Mouse (Mus musculus) liver, postnatal 0 days (tissue): Measurements from ENCODE around the gene Ifrd2. TPM values are rescaled to one million over a fixed set of nuclear protein-coding genes. Genes with fewer than 3 reads are reported as not detected.
A peak's percentile ranks its signal among the peaks of the same experiment; 100 is the strongest.

Experiments
- ATAC-seq: fragments of 200-750 bp; cut with Nextera tagmentation; 2 replicates; pipeline ENCODE4 v1.8.0; 2017; ENCODE audit warnings: mild to moderate bottlenecking, moderate library complexity
- DNase-seq: peaks from one replicate; pipeline ENCODE4 v3.0.0-alpha.2; 2016
- H3K27ac ChIP-seq: fragments of 300-500 bp; sonication (generic); 2 replicates; pipeline ENCODE4 v1.5.1; 2014; ENCODE audit warnings: antibody characterized with exemption, moderate library complexity, mild to moderate bottlenecking, low read depth
- H3K27me3 ChIP-seq: fragments of 300-500 bp; sonication (generic); 2 replicates; pipeline ENCODE4 v1.6.1; 2014; ENCODE audit warnings: low read length, control low read depth, mixed read lengths; ENCODE audit not compliant: insufficient read depth
- H3K36me3 ChIP-seq: fragments of 300-500 bp; sonication (generic); replicated peaks from 2 replicates; pipeline ENCODE4 v1.6.1; 2014; ENCODE audit warnings: mild to moderate bottlenecking, control low read depth, low read length, moderate library complexity, mixed read lengths; ENCODE audit not compliant: insufficient read depth
- H3K4me1 ChIP-seq: fragments of 300-500 bp; sonication (generic); 2 replicates; pipeline ENCODE4 v1.6.1; 2014; ENCODE audit warnings: antibody characterized with exemption, mild to moderate bottlenecking, control low read depth; ENCODE audit not compliant: insufficient read depth
- H3K4me2 ChIP-seq: fragments of 300-500 bp; sonication (generic); 2 replicates; pipeline ENCODE4 v1.6.1; 2014; ENCODE audit warnings: low read depth, mild to moderate bottlenecking, low read length, moderate library complexity, mixed read lengths
- H3K4me3 ChIP-seq: fragments of 300-500 bp; sonication (generic); 2 replicates; pipeline ENCODE4 v1.5.1; 2014; ENCODE audit warnings: low read depth, low read length
- H3K9ac ChIP-seq: fragments of 300-500 bp; sonication (generic); replicated peaks from 2 replicates; pipeline ENCODE4 v1.6.1; 2014; ENCODE audit warnings: mild to moderate bottlenecking, moderate library complexity
- H3K9me3 ChIP-seq: fragments of 300-500 bp; sonication (generic); 2 replicates; pipeline ENCODE4 v1.6.1; 2016; ENCODE audit warnings: mild to moderate bottlenecking, control low read depth, low read length, mixed read lengths
- CTCF ChIP-seq: sonication (generic); IDR thresholded peaks from 2 replicates; pipeline ENCODE4 v1.5.1; 2016; ENCODE audit warnings: antibody characterized with exemption, low read depth
- EP300 ChIP-seq: IDR thresholded peaks from 2 replicates; pipeline ENCODE4 v1.6.1; 2016; ENCODE audit warnings: antibody characterized with exemption, low read depth, mild to moderate bottlenecking
- WGBS: fragments of 180-500 bp; shearing (Covaris S2); extraction: QIAGEN DNeasy Blood & Tissue Kit; methylation state at CpG from one replicate; pipeline ENCODE4 v1.1.7; 2014; ENCODE audit not compliant: insufficient replicate concordance; 5-methylcytosine and 5-hydroxymethylcytosine counted together
- polyA plus RNA-seq: library from polyadenylated mRNA; unstranded; fragments of >200 nt; fragmentation: Nextera tagmentation; extraction: Ambion mirVana; gene quantifications from 2 replicates; pipeline ENCODE4 v1.2.1, GENCODE M21; 2015

The Ifrd2 gene
- polyA plus RNA-seq, 1 experiment from 2014 or later, result 68.0 TPM

DNA sequence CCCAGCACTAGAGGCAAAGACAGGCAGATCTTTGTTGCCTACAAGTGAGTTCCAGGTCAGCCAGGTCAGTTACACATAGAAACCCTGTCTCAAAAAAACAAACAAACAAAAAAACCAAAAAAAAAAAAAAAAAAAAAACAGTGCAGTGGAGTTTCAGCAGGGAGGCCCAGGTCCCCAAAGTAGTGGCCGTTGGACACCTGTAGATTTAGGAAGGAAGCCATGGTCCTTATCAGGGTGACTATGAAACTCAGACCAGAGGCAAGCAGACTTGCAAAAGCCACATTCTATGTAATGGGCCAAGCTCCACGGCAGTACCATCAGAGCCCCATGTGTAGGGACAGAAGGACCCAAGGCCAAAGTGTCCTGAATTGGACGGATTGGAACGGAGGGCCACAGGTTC lies 5.9 kb upstream of the Ifrd2 start:
- ATAC-seq, result no peak
- H3K9ac ChIP-seq, result peak overlapping the region; percentile 86
- H3K4me3 ChIP-seq, result peak overlapping the region; percentile 55
- peaks cover 36% of the 10 kb centered on the region for H3K4me1 ChIP-seq
- TF ChIP-seq EP300, result no peak
- no peak for TF ChIP-seq CTCF
- H3K9me3 ChIP-seq, result no peaks in the 10 kb centered on the region
- peak overlapping the region; percentile 94 for H3K27ac ChIP-seq
- H3K4me2 ChIP-seq, result peak overlapping the region; percentile 97
- DNase-seq, result no peak
- no peaks in the 10 kb centered on the region for H3K27me3 ChIP-seq
- peaks cover 16% of the 10 kb centered on the region for H3K36me3 ChIP-seq
- WGBS, result 37% methylated on average over 4 of the region's 4 CpGs

DNA sequence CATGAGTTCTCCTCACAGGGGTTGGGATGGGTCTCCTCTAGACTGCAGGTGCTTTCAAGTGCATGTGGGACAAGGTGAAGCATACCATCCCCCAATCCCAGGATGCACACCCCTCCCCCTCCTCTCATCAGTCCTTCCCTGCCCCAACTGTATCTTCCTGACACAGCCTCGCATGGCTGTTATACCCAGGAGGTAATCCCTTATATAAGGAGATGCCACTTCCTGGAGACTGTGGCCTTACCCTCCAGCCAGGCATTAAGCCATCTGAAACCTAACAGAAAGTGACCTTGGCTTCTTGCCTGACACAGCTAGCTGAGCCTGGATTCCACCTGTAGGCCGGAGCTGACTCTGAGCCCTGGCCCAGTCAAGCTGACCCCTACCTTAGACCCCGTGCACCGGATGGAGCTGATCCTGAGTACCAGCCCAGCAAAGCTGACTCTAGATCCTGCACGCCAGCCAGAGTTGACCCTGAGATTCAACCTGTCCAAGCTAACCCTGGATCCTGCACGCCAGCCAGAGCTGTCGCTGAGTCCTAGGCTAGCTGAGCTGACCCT lies 4.9 kb upstream of the Ifrd2 start:
- peak overlapping the region; percentile 97 for H3K4me2 ChIP-seq
- no peak overlapping the region for H3K4me3 ChIP-seq
- H3K9me3 ChIP-seq, result no peaks in the 10 kb centered on the region
- peak overlapping the region; percentile 94; the same call in 1 of the 2 replicates for H3K27ac ChIP-seq
- H3K9ac ChIP-seq, result peak overlapping the region; percentile 86
- TF ChIP-seq EP300 (no peak), CTCF (no peak)
- ATAC-seq (no peak), DNase-seq (no peak)
- H3K4me1 ChIP-seq, result peaks cover 30% of the 10 kb centered on the region
- H3K36me3 ChIP-seq, result peaks cover 16% of the 10 kb centered on the region
- H3K27me3 ChIP-seq, result no peaks in the 10 kb centered on the region
- WGBS, result 80% methylated on average over 7 of the region's 7 CpGs

DNA sequence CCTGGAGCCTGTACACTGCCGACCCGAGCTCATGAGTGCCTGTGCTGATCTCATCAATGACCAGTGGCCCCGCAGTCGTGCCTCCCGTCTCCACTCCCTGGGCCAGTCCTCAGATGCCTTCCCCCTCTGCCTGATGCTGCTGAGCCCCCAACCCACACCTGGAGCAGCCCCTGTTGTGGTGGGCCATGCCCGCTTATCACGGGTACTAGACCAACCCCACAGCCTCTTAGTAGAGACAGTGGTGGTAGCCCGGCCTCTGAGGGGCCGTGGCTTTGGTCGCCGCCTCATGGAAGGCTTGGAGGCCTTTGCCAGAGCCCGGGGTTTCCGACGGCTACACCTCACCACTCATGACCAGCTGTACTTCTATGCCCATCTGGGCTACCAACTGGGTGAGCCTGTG lies 4.3 kb upstream of the Ifrd2 start:
- ATAC-seq (no peak), DNase-seq (no peak)
- 88% methylated on average over 14 of the region's 14 CpGs for WGBS
- H3K27me3 ChIP-seq, result no peaks in the 10 kb centered on the region
- peaks cover 26% of the 10 kb centered on the region for H3K4me1 ChIP-seq
- H3K4me3 ChIP-seq, result no peak overlapping the region
- H3K9ac ChIP-seq, result no peak overlapping the region
- TF ChIP-seq EP300 (no peak), CTCF (no peak)
- no peaks in the 10 kb centered on the region for H3K9me3 ChIP-seq
- H3K27ac ChIP-seq, result no peak overlapping the region
- H3K36me3 ChIP-seq, result peaks cover 16% of the 10 kb centered on the region
- no peak overlapping the region for H3K4me2 ChIP-seq

DNA sequence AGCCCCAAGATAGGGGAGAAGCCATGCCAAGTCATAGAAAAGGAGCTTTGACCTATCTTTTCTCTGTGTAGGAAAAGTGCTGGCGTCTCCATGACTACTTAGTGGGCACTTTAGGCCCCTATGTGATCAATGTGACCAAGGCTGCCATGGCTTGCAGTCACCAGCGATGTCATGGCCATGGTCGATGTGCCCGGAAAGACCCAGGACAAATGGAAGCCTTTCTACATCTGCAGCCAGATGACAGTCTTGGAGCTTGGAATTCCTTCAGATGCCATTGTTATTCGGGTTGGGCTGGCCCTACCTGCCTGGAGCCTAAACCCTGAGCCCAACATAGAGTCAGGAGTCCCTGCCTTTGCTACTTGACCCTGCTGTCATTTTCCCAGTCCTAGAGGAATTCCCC lies 938 bp upstream of the Ifrd2 start:
- Histone ChIP-seq H3K4me3 (peak overlapping the region; percentile 65), H3K9ac (peak overlapping the region; percentile 28), H3K36me3 (peaks cover 31% of the 10 kb centered on the region), H3K9me3 (no peaks in the 10 kb centered on the region), H3K4me1 (peaks cover 33% of the 10 kb centered on the region), H3K4me2 (peak overlapping the region; percentile 54), H3K27me3 (no peaks in the 10 kb centered on the region), H3K27ac (peak overlapping the region; percentile 94)
- TF ChIP-seq EP300 (no peak), CTCF (no peak)
- ATAC-seq, result no peak
- DNase-seq, result no peak
- 77% methylated on average over 5 of the region's 5 CpGs for WGBS

DNA sequence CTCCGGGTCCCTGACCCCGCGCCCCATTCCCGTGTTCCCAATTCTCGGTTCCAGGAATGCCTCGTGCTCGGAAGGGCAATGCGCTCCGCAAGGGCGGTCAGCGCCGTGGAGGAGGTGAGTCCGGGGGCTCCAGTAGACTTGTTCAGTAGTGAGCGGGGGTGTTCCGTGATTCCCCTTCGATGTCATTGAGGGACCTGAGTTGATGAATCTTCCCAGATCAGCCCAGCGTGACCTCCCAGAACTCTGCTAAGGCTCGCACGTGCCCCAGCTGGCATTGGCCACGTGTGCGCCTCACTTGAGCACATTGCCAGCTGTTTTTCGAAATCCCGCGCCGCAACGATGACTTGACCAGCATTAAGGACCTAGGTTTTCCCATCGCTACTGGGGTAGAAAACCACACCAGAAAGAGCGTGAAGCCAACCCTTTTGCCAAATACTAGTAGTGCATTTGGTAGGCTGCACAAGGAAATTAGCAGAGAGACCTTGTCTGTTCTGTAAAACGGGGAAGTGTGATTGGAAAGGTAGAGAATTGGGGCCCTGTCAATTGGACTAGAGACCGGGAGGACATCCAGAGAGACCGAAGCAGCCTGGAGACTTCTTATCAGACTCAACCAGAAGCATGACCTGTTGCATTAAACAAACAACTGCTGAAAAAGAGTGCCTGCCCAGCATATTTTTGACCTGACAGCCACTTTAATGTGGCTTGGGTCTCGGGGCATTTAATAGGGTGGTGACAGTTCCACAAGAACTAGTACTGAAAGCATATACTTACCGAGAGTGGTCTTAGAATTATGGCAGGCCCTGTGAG lies 594 bp downstream of the Ifrd2 start:
- DNase-seq (peak; percentile 75), ATAC-seq (peak; percentile 38)
- peaks cover 42% of the 10 kb centered on the region for H3K36me3 ChIP-seq
- H3K4me3 ChIP-seq, result peak overlapping the region; percentile 65
- TF ChIP-seq EP300 (peak; percentile 82), CTCF (no peak)
- H3K9me3 ChIP-seq, result no peaks in the 10 kb centered on the region
- no peaks in the 10 kb centered on the region for H3K27me3 ChIP-seq
- WGBS, result under 1% methylated on average over 33 of the region's 33 CpGs
- H3K27ac ChIP-seq, result peak overlapping the region; percentile 90
- H3K4me2 ChIP-seq, result peak overlapping the region; percentile 80
- H3K9ac ChIP-seq, result peak overlapping the region; percentile 75
- peaks cover 21% of the 10 kb centered on the region for H3K4me1 ChIP-seq

DNA sequence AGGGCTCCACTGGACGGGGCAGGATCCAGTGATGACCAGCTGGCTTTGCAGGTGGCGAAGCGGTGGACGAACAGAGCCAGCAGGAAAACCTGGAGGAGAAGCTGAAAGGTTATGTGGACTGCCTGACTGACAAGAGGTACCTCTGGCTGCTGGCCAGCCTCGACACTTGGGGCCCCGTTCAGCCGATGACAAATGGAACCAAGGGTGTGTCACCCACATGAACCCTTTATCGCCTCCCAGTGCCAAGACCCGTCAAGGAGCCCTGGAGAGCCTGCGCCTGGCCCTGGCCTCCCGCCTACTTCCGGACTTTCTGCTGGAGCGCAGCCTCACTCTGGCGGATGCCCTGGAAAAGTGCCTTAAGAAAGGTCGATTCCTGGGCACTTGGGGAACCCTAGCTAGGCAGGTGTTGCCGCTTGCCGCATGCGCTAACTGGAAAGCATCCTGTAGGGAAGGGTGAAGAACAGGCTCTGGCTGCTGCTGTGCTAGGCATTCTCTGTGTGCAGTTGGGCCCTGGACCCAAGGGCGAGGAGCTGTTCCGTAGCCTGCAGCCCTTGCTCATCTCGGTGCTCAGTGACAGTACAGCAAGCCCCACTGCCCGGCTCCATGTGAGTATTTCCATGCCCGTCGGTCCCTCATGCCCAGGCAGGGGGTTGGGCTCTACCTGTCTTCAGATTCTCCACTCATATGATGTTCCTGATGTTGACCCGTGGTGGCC lies 2.8 kb downstream of the Ifrd2 start:
- Histone ChIP-seq H3K4me3 (peak overlapping the region; percentile 65), H3K36me3 (peaks cover 53% of the 10 kb centered on the region), H3K9ac (peak overlapping the region; percentile 75), H3K9me3 (no peaks in the 10 kb centered on the region), H3K27ac (peak overlapping the region; percentile 90), H3K4me2 (peak overlapping the region; percentile 80), H3K4me1 (peaks cover 21% of the 10 kb centered on the region), H3K27me3 (no peaks in the 10 kb centered on the region)
- peak; percentile 81 for DNase-seq
- no peak for ATAC-seq
- WGBS, result 71% methylated on average over 25 of the region's 25 CpGs
- TF ChIP-seq EP300 (no peak), CTCF (peak; percentile 52)
